Mouse (Mus musculus): ENCODE measurements at regions not wholly inside any gene's neighbourhood (a gene's known extent, or its start where the extent isn't known, plus 50 kb on each side); places are given as distances from the start of the nearest gene placed in this dataset.
A peak's percentile ranks its signal among the peaks of the same experiment; 100 is the strongest.

- TF ChIP-seq CTCF (IDR thresholded peaks at IDR 0.05; ENCODE audit: control insufficient read depth, insufficient read depth, insufficient read length): no peak
- TF ChIP-seq CEBPB (IDR thresholded peaks at IDR 0.05; ENCODE audit: low read depth): no peak
- TF ChIP-seq MAX (IDR thresholded peaks at IDR 0.05): no peak
- peak; percentile 25 for TF ChIP-seq FOSL1 (IDR thresholded peaks at IDR 0.05; ENCODE audit: insufficient read depth, low read length, poor library complexity, severe bottlenecking)
- no peak for TF ChIP-seq USF1 (IDR thresholded peaks at IDR 0.05; ENCODE audit: low read depth)
- no peak for TF ChIP-seq MYOG (IDR thresholded peaks at IDR 0.05; ENCODE audit: control insufficient read depth, extremely low read depth, insufficient read length)
- no peak for TF ChIP-seq MYOD1 (IDR thresholded peaks at IDR 0.05; ENCODE audit: control insufficient read depth, insufficient read length, low read depth)
Observed at GRCm38 (mm10) chr14:8789348-8789747, 123.3 kb upstream of the 4930452B06Rik start.
